Mouse (Mus musculus): ENCODE results near the gene Gm7544. TPM values are rescaled to one million over a fixed set of nuclear protein-coding genes. Genes with fewer than 3 reads are reported as not detected.
"Not testable (repeated sequence)": the region's sequence is repeated elsewhere in the genome, so short reads cannot be mapped to it uniquely, and the experiment has no call there.

Gm7544 gene
- 2.2 and 3.9 TPM in 2 replicates for polyA plus RNA-seq (2015; fragmentation: Nextera tagmentation; extraction: Ambion mirVana)

- H3K27me3 ChIP-seq; H3K4me1 ChIP-seq; H3K36me3 ChIP-seq; H3K9ac ChIP-seq; H3K9me3 ChIP-seq (replicated peaks); ATAC-seq (ENCODE audit: insufficient number of reproducible peaks, low FRiP score, low TSS enrichment, low read depth); H3K4me3 ChIP-seq (replicated peaks); H3K4me2 ChIP-seq (replicated peaks); H3K27ac ChIP-seq (replicated peaks): not testable (repeated sequence)
Measured at GRCm38 (mm10) chr1:82955913-82956312, at the start of gene Gm7544. Gene Gm7544 (minus strand): TSS chr1:82956013.

GRCm38 (mm10) chr1:83000306-83000705 lies 44.5 kb upstream of the Gm7544 start, which contains the start of gene Gm47959:
Gene Gm47959 (plus strand): TSS chr1:83000548.
- H3K27me3 ChIP-seq; H3K9me3 ChIP-seq (replicated peaks); H3K4me3 ChIP-seq (replicated peaks); H3K36me3 ChIP-seq; H3K9ac ChIP-seq; H3K27ac ChIP-seq (replicated peaks); H3K4me1 ChIP-seq; H3K4me2 ChIP-seq (replicated peaks); ATAC-seq (ENCODE audit: insufficient number of reproducible peaks, low FRiP score, low TSS enrichment, low read depth): not testable (repeated sequence)
- 98% methylated on average over 6 of the region's 9 CpGs for WGBS

DNA sequence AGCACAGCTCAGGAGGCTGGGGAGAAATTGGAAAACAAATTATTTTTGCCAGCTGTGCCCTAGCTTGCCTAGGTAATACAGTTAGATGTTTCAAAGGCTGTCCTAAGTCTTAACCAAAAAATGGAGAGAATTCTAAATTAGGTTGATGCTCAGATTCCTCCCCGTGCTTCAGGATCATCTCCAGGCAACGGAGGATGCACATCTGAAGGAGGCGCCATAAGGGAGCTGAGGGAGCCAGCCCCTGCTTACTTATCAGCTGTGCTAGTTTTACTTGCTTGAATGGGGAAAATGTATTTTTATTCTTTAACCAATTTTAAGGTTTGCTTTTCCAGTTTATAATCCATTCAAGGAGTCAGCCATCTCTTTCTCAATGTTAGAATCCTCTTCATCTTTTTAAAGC lies 38.1 kb upstream of the Gm7544 start:
- Histone ChIP-seq H3K9ac (no peak overlapping the region), H3K27me3 (no peaks in the 10 kb centered on the region), H3K4me2 (replicated peaks) (no peak overlapping the region), H3K4me3 (replicated peaks) (no peak overlapping the region), H3K36me3 (no peaks in the 10 kb centered on the region), H3K4me1 (no peaks in the 10 kb centered on the region), H3K9me3 (replicated peaks) (no peaks in the 10 kb centered on the region), H3K27ac (replicated peaks) (no peak overlapping the region)
- ATAC-seq (ENCODE audit: insufficient number of reproducible peaks, low FRiP score, low TSS enrichment, low read depth): no peak
- WGBS: 78% methylated on average over 3 of the region's 3 CpGs

DNA sequence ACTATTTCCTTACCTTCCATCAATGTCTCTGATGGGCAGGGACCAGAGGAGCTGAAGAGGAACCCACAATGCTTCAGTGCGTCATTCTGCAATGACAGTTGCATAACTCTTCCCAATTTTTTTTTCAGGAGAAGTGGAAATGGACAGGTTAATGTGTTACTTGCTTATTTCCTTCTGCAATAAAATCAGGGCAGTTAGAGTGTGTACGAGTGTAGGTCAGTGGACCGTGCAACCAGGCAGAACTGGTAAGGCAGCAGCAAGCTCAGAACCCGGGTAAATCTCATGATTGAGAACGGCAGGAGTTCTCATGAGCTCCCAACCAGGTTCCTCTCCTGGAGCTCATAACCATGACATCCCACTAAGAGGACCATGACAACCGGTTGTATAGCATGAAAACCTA lies 36.3 kb upstream of the Gm7544 start:
- no peak for ATAC-seq (ENCODE audit: insufficient number of reproducible peaks, low FRiP score, low TSS enrichment, low read depth)
- Histone ChIP-seq H3K4me1 (no peaks in the 10 kb centered on the region), H3K36me3 (no peaks in the 10 kb centered on the region), H3K27ac (replicated peaks) (no peak overlapping the region), H3K9ac (no peak overlapping the region), H3K4me2 (replicated peaks) (no peak overlapping the region), H3K4me3 (replicated peaks) (no peak overlapping the region), H3K9me3 (replicated peaks) (no peaks in the 10 kb centered on the region), H3K27me3 (no peaks in the 10 kb centered on the region)
- WGBS: 87% methylated on average over 6 of the region's 6 CpGs

- Histone ChIP-seq H3K27ac (replicated peaks) (no peak overlapping the region), H3K9ac (no peak overlapping the region), H3K27me3 (no peaks in the 10 kb centered on the region), H3K4me3 (replicated peaks) (no peak overlapping the region), H3K4me1 (no peaks in the 10 kb centered on the region), H3K4me2 (replicated peaks) (no peak overlapping the region), H3K36me3 (no peaks in the 10 kb centered on the region), H3K9me3 (replicated peaks) (no peaks in the 10 kb centered on the region)
- no peak for ATAC-seq (ENCODE audit: insufficient number of reproducible peaks, low FRiP score, low TSS enrichment, low read depth)
- 78% methylated on average over 3 of the region's 3 CpGs for WGBS
Measured at GRCm38 (mm10) chr1:82991596-82991995, 35.8 kb upstream of the Gm7544 start.

DNA sequence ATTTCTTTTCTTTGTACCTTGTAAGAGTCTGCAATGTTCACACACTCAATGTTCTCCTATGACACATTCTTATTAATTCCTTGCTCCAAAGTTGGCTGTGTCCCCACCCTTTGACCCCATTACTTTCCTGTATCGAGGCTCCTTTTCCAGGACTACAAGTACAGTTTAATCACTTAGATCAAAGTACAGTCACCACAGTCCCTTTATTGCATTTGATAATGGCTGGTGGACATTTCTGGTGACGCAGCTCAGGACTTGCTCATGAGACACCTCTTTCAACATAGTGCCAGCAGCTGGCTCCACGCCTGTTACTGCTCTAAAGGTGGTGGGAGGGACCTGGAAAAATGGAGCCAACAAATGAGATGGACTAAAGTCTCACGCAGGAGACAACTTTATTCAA lies 35.2 kb upstream of the Gm7544 start:
- 67% methylated on average over 4 of the region's 4 CpGs for WGBS
- no peaks in the 10 kb centered on the region for H3K36me3 ChIP-seq
- no peaks in the 10 kb centered on the region for H3K4me1 ChIP-seq
- no peaks in the 10 kb centered on the region for H3K9me3 ChIP-seq (replicated peaks)
- ATAC-seq (ENCODE audit: insufficient number of reproducible peaks, low FRiP score, low TSS enrichment, low read depth): no peak
- H3K9ac ChIP-seq: no peak overlapping the region
- H3K27me3 ChIP-seq: no peaks in the 10 kb centered on the region
- H3K4me2 ChIP-seq (replicated peaks): no peak overlapping the region
- H3K27ac ChIP-seq (replicated peaks): no peak overlapping the region
- H3K4me3 ChIP-seq (replicated peaks): no peak overlapping the region

- WGBS: 24% methylated on average over 4 of the region's 4 CpGs
- Histone ChIP-seq H3K4me3 (replicated peaks) (no peak overlapping the region), H3K27me3 (no peaks in the 10 kb centered on the region), H3K4me2 (replicated peaks) (no peak overlapping the region), H3K36me3 (no peaks in the 10 kb centered on the region), H3K27ac (replicated peaks) (no peak overlapping the region), H3K4me1 (no peaks in the 10 kb centered on the region), H3K9me3 (replicated peaks) (no peaks in the 10 kb centered on the region), H3K9ac (no peak overlapping the region)
- ATAC-seq (ENCODE audit: insufficient number of reproducible peaks, low FRiP score, low TSS enrichment, low read depth): no peak
Measured at GRCm38 (mm10) chr1:82987530-82988198, 31.9 kb upstream of the Gm7544 start.

DNA sequence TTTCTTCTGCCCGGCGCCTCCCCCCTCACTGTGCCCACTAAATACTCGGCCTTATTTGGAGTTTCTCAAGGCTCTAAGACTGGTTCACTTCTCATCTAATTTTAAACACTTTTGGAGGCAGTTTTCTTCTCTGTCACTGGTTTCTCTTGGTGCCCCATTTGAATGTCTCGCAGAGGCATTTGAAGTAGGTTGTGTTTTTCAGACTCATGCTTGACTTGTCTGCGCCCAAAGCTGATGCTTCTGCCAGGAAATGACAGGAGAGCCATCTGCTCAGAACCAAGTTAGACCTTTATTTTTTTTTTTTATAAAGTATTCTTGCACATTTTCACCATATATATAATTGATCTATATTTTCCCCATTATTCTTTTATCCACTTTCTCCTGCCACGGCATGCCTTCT lies 30.9 kb upstream of the Gm7544 start:
- no peaks in the 10 kb centered on the region for H3K4me1 ChIP-seq
- ATAC-seq (ENCODE audit: insufficient number of reproducible peaks, low FRiP score, low TSS enrichment, low read depth): no peak

DNA sequence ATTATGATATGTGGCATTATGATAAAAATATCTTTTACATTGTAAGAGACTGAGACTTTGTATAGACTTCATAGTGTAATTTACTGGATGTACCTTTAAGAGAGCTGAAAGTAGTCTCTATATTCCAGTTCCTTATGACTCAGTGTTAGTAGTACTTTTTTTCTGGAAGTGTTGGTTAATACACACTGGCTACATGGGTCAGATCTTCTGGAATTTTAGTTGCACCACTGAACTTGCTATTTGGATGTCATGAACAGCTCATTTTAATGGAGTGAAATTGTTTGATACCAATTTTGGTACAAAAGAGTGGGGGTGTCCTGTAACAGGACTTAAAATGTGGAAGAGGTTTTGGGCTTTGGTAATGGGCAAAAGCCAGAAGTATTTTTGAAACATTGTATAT lies 22.0 kb upstream of the Gm7544 start:
- Histone ChIP-seq H3K4me1 (no peaks in the 10 kb centered on the region), H3K4me3 (replicated peaks) (no peak overlapping the region), H3K36me3 (no peaks in the 10 kb centered on the region), H3K9ac (no peak overlapping the region), H3K27me3 (no peaks in the 10 kb centered on the region), H3K4me2 (replicated peaks) (no peak overlapping the region), H3K27ac (replicated peaks) (no peak overlapping the region), H3K9me3 (replicated peaks) (no peaks in the 10 kb centered on the region)
- no peak for ATAC-seq (ENCODE audit: insufficient number of reproducible peaks, low FRiP score, low TSS enrichment, low read depth)

More for the DNA sequence above, 30.9 kb upstream of the Gm7544 start:
- Histone ChIP-seq H3K4me2 (replicated peaks) (no peak overlapping the region), H3K27me3 (no peaks in the 10 kb centered on the region), H3K9ac (no peak overlapping the region), H3K36me3 (no peaks in the 10 kb centered on the region), H3K4me3 (replicated peaks) (no peak overlapping the region), H3K27ac (replicated peaks) (no peak overlapping the region), H3K9me3 (replicated peaks) (no peaks in the 10 kb centered on the region)
- 87% methylated on average over 6 of the region's 6 CpGs for WGBS

- H3K4me2 ChIP-seq (replicated peaks): no peak overlapping the region
- H3K27ac ChIP-seq (replicated peaks): no peak overlapping the region
- H3K27me3 ChIP-seq: no peaks in the 10 kb centered on the region
- H3K9ac ChIP-seq: no peak overlapping the region
- no peaks in the 10 kb centered on the region for H3K36me3 ChIP-seq
- H3K4me1 ChIP-seq: no peaks in the 10 kb centered on the region
- H3K4me3 ChIP-seq (replicated peaks): no peak overlapping the region
- ATAC-seq (ENCODE audit: insufficient number of reproducible peaks, low FRiP score, low TSS enrichment, low read depth): no peak
- no peaks in the 10 kb centered on the region for H3K9me3 ChIP-seq (replicated peaks)
- WGBS: 68% methylated on average over 5 of the region's 5 CpGs
Measured at GRCm38 (mm10) chr1:82975750-82976149, 19.9 kb upstream of the Gm7544 start.

DNA sequence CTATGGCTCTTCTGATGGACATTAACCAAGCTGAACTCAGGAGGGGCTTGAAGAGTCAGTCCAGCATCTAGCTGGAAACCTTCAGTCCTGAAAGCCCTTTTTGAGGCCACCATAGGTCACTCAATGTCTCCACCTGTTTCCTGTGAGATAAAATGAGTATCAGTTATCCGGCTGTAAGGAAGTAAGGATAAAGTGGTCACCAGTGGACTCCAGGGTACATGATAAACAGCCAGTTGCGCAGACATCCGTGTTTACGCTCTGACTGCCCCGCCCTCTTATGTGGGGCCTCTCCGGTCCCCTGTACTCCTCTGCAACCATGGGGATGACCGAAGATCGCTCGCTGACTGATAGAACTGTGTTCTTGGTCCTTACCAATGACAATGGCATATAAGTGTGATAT lies 18.5 kb upstream of the Gm7544 start:
- Histone ChIP-seq H3K36me3 (no peaks in the 10 kb centered on the region), H3K4me3 (replicated peaks) (no peak overlapping the region), H3K4me2 (replicated peaks) (no peak overlapping the region), H3K27ac (replicated peaks) (no peak overlapping the region), H3K27me3 (no peaks in the 10 kb centered on the region), H3K9me3 (replicated peaks) (no peaks in the 10 kb centered on the region), H3K4me1 (no peaks in the 10 kb centered on the region), H3K9ac (no peak overlapping the region)
- no peak for ATAC-seq (ENCODE audit: insufficient number of reproducible peaks, low FRiP score, low TSS enrichment, low read depth)
- 86% methylated on average over 9 of the region's 9 CpGs for WGBS

- 63% methylated on average over 6 of the region's 6 CpGs for WGBS
- H3K9me3 ChIP-seq (replicated peaks): no peaks in the 10 kb centered on the region
- no peak overlapping the region for H3K4me2 ChIP-seq (replicated peaks)
- no peak overlapping the region for H3K9ac ChIP-seq
- no peak for ATAC-seq (ENCODE audit: insufficient number of reproducible peaks, low FRiP score, low TSS enrichment, low read depth)
- H3K27ac ChIP-seq (replicated peaks): no peak overlapping the region
- H3K4me1 ChIP-seq: no peaks in the 10 kb centered on the region
- no peak overlapping the region for H3K4me3 ChIP-seq (replicated peaks)
- H3K27me3 ChIP-seq: no peaks in the 10 kb centered on the region
- H3K36me3 ChIP-seq: no peaks in the 10 kb centered on the region
Measured at GRCm38 (mm10) chr1:82973901-82974300, 18.1 kb upstream of the Gm7544 start.

Data from embryonic facial prominence, embryonic 15.5 days (tissue).